Mouse (Mus musculus) MEL (cell line): Measurements from ENCODE around the gene Tmem170b. TPM values are rescaled to one million over a fixed set of nuclear protein-coding genes. Genes with fewer than 3 reads are reported as not detected.

Experiments used
- DNase-seq: peaks from one replicate; pipeline ENCODE4 v3.0.0; 2011; ENCODE audit warnings: low read depth, low spot score
- H3K27ac ChIP-seq: 2 replicates; pipeline ENCODE4 v1.5.1; 2012; ENCODE audit warnings: low read depth, mild to moderate bottlenecking, control low read depth, low read length, moderate library complexity; ENCODE audit not compliant: control insufficient read depth
- H3K27me3 ChIP-seq, 2 experiments: fragments of 150-350 bp in 1 of 2; sonication (generic) in 1 of 2; 2 replicates each; pipeline ENCODE4 v1.6.1; 2012; ENCODE audit warnings: low read length in 2 of 2, mild to moderate bottlenecking in 2 of 2, improper control_type of control experiment in 1 of 2, moderate library complexity in 1 of 2; ENCODE audit not compliant: insufficient read depth in 2 of 2, control insufficient read depth in 1 of 2
- H3K36me3 ChIP-seq, 2 experiments: 2 replicates each; pipeline ENCODE4 v1.6.1; 2012 to 2014; ENCODE audit warnings: low read length in 2 of 2, improper control_type of control experiment in 1 of 2, inconsistent platforms in 1 of 2, mild to moderate bottlenecking in 1 of 2; ENCODE audit not compliant: insufficient read depth in 2 of 2, control insufficient read depth in 1 of 2
- H3K4me1 ChIP-seq, 2 experiments: fragments of 150-350 bp in 1 of 2; sonication (generic) in 1 of 2; 2 replicates each; pipeline ENCODE4 v1.6.1; 2012; ENCODE audit warnings: low read length in 2 of 2, improper control_type of control experiment in 1 of 2, mild to moderate bottlenecking in 1 of 2; ENCODE audit not compliant: insufficient read depth in 2 of 2, control insufficient read depth in 1 of 2
- H3K4me3 ChIP-seq, 2 experiments: fragments of 150-350 bp in 1 of 2; sonication (generic) in 1 of 2; 2 replicates each; pipeline ENCODE4 v1.5.1; 2012; ENCODE audit warnings: low read depth in 2 of 2, low read length in 2 of 2, mild to moderate bottlenecking in 2 of 2, moderate library complexity in 2 of 2, control low read depth in 1 of 2, improper control_type of control experiment in 1 of 2; ENCODE audit not compliant: control insufficient read depth in 1 of 2, insufficient read depth in 1 of 2
- H3K79me2 ChIP-seq: 2 replicates; pipeline ENCODE4 v1.6.1; 2012; ENCODE audit warnings: mild to moderate bottlenecking, low read length, moderate library complexity; ENCODE audit not compliant: control insufficient read depth, poor library complexity, insufficient read depth
- H3K9ac ChIP-seq: 2 replicates; pipeline ENCODE4 v1.6.1; 2012; ENCODE audit warnings: low read depth, mild to moderate bottlenecking, control low read depth, low read length, moderate library complexity; ENCODE audit not compliant: control insufficient read depth, poor library complexity, severe bottlenecking
- H3K9me3 ChIP-seq: fragments of 150-350 bp; sonication (generic); replicated peaks from 2 replicates; pipeline ENCODE4 v1.6.1; 2012; ENCODE audit warnings: mild to moderate bottlenecking, low read length, improper control_type of control experiment, moderate library complexity; ENCODE audit not compliant: insufficient read depth
- BHLHE40 ChIP-seq: IDR thresholded peaks from 2 replicates; pipeline ENCODE4 v1.6.1; 2012; ENCODE audit warnings: low read depth, mild to moderate bottlenecking, inconsistent platforms, low read length, improper control_type of control experiment, borderline replicate concordance
- CHD2 ChIP-seq: IDR thresholded peaks from 2 replicates; pipeline ENCODE4 v1.6.1; 2011; ENCODE audit warnings: low read length, improper control_type of control experiment
- E2F4 ChIP-seq: IDR thresholded peaks from 2 replicates; pipeline ENCODE4 v1.6.1; 2011; ENCODE audit warnings: low read depth, low read length, improper control_type of control experiment, borderline replicate concordance
- ELF1 ChIP-seq: IDR thresholded peaks from 2 replicates; pipeline ENCODE4 v1.6.1; 2014; ENCODE audit warnings: low read depth, mild to moderate bottlenecking, inconsistent platforms, low read length, improper control_type of control experiment, moderate library complexity
- GABPA ChIP-seq: IDR thresholded peaks from 2 replicates; pipeline ENCODE4 v1.6.1; 2012; ENCODE audit warnings: low read depth, mild to moderate bottlenecking, inconsistent platforms, low read length, improper control_type of control experiment, moderate library complexity
- GATA1 ChIP-seq: IDR thresholded peaks from 2 replicates; pipeline ENCODE4 v1.6.1; 2011; ENCODE audit warnings: low read depth, low read length, improper control_type of control experiment
- HCFC1 ChIP-seq: IDR thresholded peaks from 2 replicates; pipeline ENCODE4 v1.6.1; 2012; ENCODE audit warnings: low read depth, mild to moderate bottlenecking, inconsistent platforms, low read length, improper control_type of control experiment, moderate library complexity
- MAX ChIP-seq: IDR thresholded peaks from 2 replicates; pipeline ENCODE4 v1.6.1; 2011; ENCODE audit warnings: low read length, improper control_type of control experiment
- MAZ ChIP-seq: IDR thresholded peaks from 2 replicates; pipeline ENCODE4 v1.6.1; 2012; ENCODE audit warnings: low read depth, mild to moderate bottlenecking, inconsistent platforms, low read length, improper control_type of control experiment
- MXI1 ChIP-seq: IDR thresholded peaks from 2 replicates; pipeline ENCODE4 v1.6.1; 2011; ENCODE audit warnings: mild to moderate bottlenecking, low read depth, low read length, improper control_type of control experiment
- MYB ChIP-seq: IDR thresholded peaks from 2 replicates; pipeline ENCODE4 v1.6.1; 2011; ENCODE audit warnings: mild to moderate bottlenecking, low read depth, low read length, improper control_type of control experiment
- MYC ChIP-seq: IDR thresholded peaks from 2 replicates; pipeline ENCODE4 v1.6.1; 2011; ENCODE audit warnings: low read depth, mild to moderate bottlenecking, low read length, improper control_type of control experiment, moderate library complexity
- NRF1 ChIP-seq: IDR thresholded peaks from 2 replicates; pipeline ENCODE4 v1.6.1; 2014; ENCODE audit warnings: low read depth, mild to moderate bottlenecking, inconsistent platforms, low read length, improper control_type of control experiment, moderate library complexity; ENCODE audit not compliant: poor library complexity, insufficient read depth, severe bottlenecking
- POLR2AphosphoS2 ChIP-seq: IDR thresholded peaks from 2 replicates; pipeline ENCODE4 v1.6.1; 2011; ENCODE audit warnings: low read length, improper control_type of control experiment
- POLR2AphosphoS5 ChIP-seq: IDR thresholded peaks from 2 replicates; pipeline ENCODE4 v1.6.1; 2012; ENCODE audit warnings: low read depth, borderline replicate concordance, mild to moderate bottlenecking, inconsistent platforms, low read length, moderate library complexity, mixed read lengths
- RAD21 ChIP-seq: IDR thresholded peaks from 2 replicates; pipeline ENCODE4 v1.6.1; 2011; ENCODE audit warnings: mild to moderate bottlenecking, low read depth, low read length, improper control_type of control experiment
- RCOR1 ChIP-seq: IDR thresholded peaks from 2 replicates; pipeline ENCODE4 v1.6.1; 2012; ENCODE audit warnings: low read depth, mild to moderate bottlenecking, inconsistent platforms, low read length, improper control_type of control experiment
- SIN3A ChIP-seq: IDR thresholded peaks from 2 replicates; pipeline ENCODE4 v1.6.1; 2012; ENCODE audit warnings: low read length, improper control_type of control experiment, inconsistent platforms
- TAL1 ChIP-seq: IDR thresholded peaks from 2 replicates; pipeline ENCODE4 v1.6.1; 2012; ENCODE audit warnings: mild to moderate bottlenecking, inconsistent platforms, low read length, moderate library complexity, mixed read lengths
- TBP ChIP-seq: IDR thresholded peaks from 2 replicates; pipeline ENCODE4 v1.8.0; 2011; ENCODE audit warnings: low read depth, low read length, improper control_type of control experiment
- TCF12 ChIP-seq: IDR thresholded peaks from 2 replicates; pipeline ENCODE4 v1.6.1; 2014; ENCODE audit warnings: low read depth, mild to moderate bottlenecking, inconsistent platforms, low read length, improper control_type of control experiment, moderate library complexity
- UBTF ChIP-seq: IDR thresholded peaks from 2 replicates; pipeline ENCODE4 v1.6.1; 2012; ENCODE audit warnings: low read depth, mild to moderate bottlenecking, inconsistent platforms, low read length, improper control_type of control experiment, moderate library complexity, borderline replicate concordance; ENCODE audit not compliant: insufficient read depth
- ZC3H11A ChIP-seq: IDR thresholded peaks from 2 replicates; pipeline ENCODE4 v1.6.1; 2012; ENCODE audit warnings: low read depth, mild to moderate bottlenecking, inconsistent platforms, low read length, improper control_type of control experiment
- ZNF384 ChIP-seq: IDR thresholded peaks from 2 replicates; pipeline ENCODE4 v1.6.1; 2012; ENCODE audit warnings: low read depth, mild to moderate bottlenecking, inconsistent platforms, low read length, improper control_type of control experiment
- polyA plus RNA-seq, 2 experiments: library from polyadenylated mRNA; stranded (reverse) in 1 of 2; unstranded in 1 of 2; fragments of >175 nt in 1 of 2; fragments of >200 nt in 1 of 2; gene quantifications; 2 replicates each; pipeline versions ENCODE4 v1.2.1 to v1.2.4; 2012; ENCODE audit warnings: low replicate concordance in 2 of 2, low read depth in 1 of 2; ENCODE audit not compliant: insufficient read length in 2 of 2, insufficient read depth in 1 of 2, missing spikeins in 1 of 2
- total RNA-seq: library from RNA; depleted of rRNA; stranded (reverse); fragments of 300-350 nt; gene quantifications from 2 replicates; pipeline ENCODE4 v1.2.3, GENCODE M21; 2012

Gene Tmem170b
- total and polyA plus RNA-seq, 3 experiments: 5.2 to 7.0 TPM; not detected in 1

GRCm38 (mm10) chr13:41642851-41643250 is 37.1 kb downstream of the Tmem170b start (continued):
- TF ChIP-seq POLR2AphosphoS5: no peak
- TF ChIP-seq GATA1: no peak
- TF ChIP-seq TCF12: no peak
- TF ChIP-seq POLR2AphosphoS2: no peak
- peak; percentile 68 for TF ChIP-seq ZC3H11A
- no peak for TF ChIP-seq TAL1
- no peak for TF ChIP-seq TBP
- TF ChIP-seq RAD21: peak; percentile 89
- TF ChIP-seq MXI1: no peak

- Histone ChIP-seq H3K9ac (no peak overlapping the region), H3K4me1 (no peaks in the 10 kb centered on the region), H3K27me3 (no peaks in the 10 kb centered on the region), H3K79me2 (no peaks in the 10 kb centered on the region), H3K9me3 (no peaks in the 10 kb centered on the region), H3K27ac (no peak overlapping the region), H3K36me3 (no peaks in the 10 kb centered on the region), H3K4me3 (no peak overlapping the region)
- TF ChIP-seq UBTF (no peak), MAX (no peak), GABPA (no peak), SIN3A (no peak), POLR2AphosphoS2 (no peak), RCOR1 (no peak), E2F4 (no peak), ZNF384 (no peak), CHD2 (no peak), MYB (no peak), MAZ (no peak), POLR2AphosphoS5 (no peak), ELF1 (no peak), BHLHE40 (no peak), MYC (no peak), NRF1 (no peak), GATA1 (no peak), HCFC1 (no peak)
- DNase-seq: no peak
Measured at GRCm38 (mm10) chr13:41643798-41644197, 38.1 kb downstream of the Tmem170b start.
